10 mouse cellular contexts compared by ENCODE assay signal in genomic region chr13:5302141-5302540, GRCm38 (mm10).
DNase-seq lines count a peak whose midpoint lies in the region; ATAC-seq and TF ChIP-seq lines count a peak whose summit lies in the region.
"Had no signal": no experiment of that assay in that cellular context is flagged by ENCODE, and none has a peak within 500 bp of the region (broad histone marks: within the 10 kb centered on the region; RNA-seq: fewer than 3 reads in every experiment).

No protein-coding gene starts in this region.

- no peak overlapping the region for H3K4me3 ChIP-seq in heart, adult 2 months
- H3K4me3 ChIP-seq in heart, embryonic 10.5 days, result no peak overlapping the region
- no peak overlapping the region for H3K4me3 ChIP-seq in midbrain, embryonic 12.5 days
- no peak overlapping the region for H3K4me3 ChIP-seq in midbrain, embryonic 13.5 days (replicated peaks)
- H3K4me3 ChIP-seq: liver, embryonic 15.5 days had no signal

- ATAC-seq in midbrain, embryonic 12.5 days (ENCODE audit: low FRiP score, low read depth), result peak; percentile 69
- ATAC-seq in midbrain, embryonic 13.5 days, result no peak

- intact Hi-C loops in heart, adult 2 months (cut with DNase I), result no loop called here
- intact Hi-C loops in heart, postnatal 36 days (cut with DNase I), result loop anchor here (5.0 kb wide), 1 partner anchor 530 kb away; no protein-coding TSS in a partner anchor

- H3K79me2 ChIP-seq in heart, adult 2 months (replicated peaks; ENCODE audit: control insufficient read depth, insufficient read depth, low read length), result no peaks in the 10 kb centered on the region

- H3K27ac ChIP-seq in heart, adult 2 months, result peak overlapping the region; percentile 67
- no peak overlapping the region for H3K27ac ChIP-seq in heart, embryonic 10.5 days
- no peak overlapping the region for H3K27ac ChIP-seq in midbrain, embryonic 12.5 days (replicated peaks)
- no peak overlapping the region for H3K27ac ChIP-seq in midbrain, embryonic 13.5 days
- H3K27ac ChIP-seq: liver, embryonic 15.5 days had no signal

- no peaks in the 10 kb centered on the region for H3K27me3 ChIP-seq in heart, adult 2 months (ENCODE audit: control insufficient read depth, insufficient read depth, low read length)
- H3K27me3 ChIP-seq in heart, embryonic 10.5 days (ENCODE audit: insufficient read depth, poor library complexity, severe bottlenecking), result no peaks in the 10 kb centered on the region
- no peaks in the 10 kb centered on the region for H3K27me3 ChIP-seq in midbrain, embryonic 12.5 days
- H3K27me3 ChIP-seq in midbrain, embryonic 13.5 days, result no peaks in the 10 kb centered on the region
- H3K27me3 ChIP-seq: liver, embryonic 15.5 days had no signal

- no peak for TF ChIP-seq CTCF in heart, adult 2 months (IDR thresholded peaks at IDR 0.05)

- WGBS in heart, adult 2 months, result 14% methylated on average over 1 of the region's 1 CpGs
- WGBS in heart, embryonic 10.5 days, result 26% methylated on average over 1 of the region's 1 CpGs
- 4% methylated on average over 1 of the region's 1 CpGs for WGBS in midbrain, embryonic 12.5 days
- 3% methylated on average over 1 of the region's 1 CpGs for WGBS in midbrain, embryonic 13.5 days

- H3K36me3 ChIP-seq in heart, adult 2 months (ENCODE audit: control insufficient read depth, insufficient read depth, low read length), result peaks cover 4% of the 10 kb centered on the region; the same call in 1 of the 2 replicates
- H3K36me3 ChIP-seq in heart, embryonic 10.5 days, result no peaks in the 10 kb centered on the region
- no peaks in the 10 kb centered on the region for H3K36me3 ChIP-seq in midbrain, embryonic 12.5 days
- no peaks in the 10 kb centered on the region for H3K36me3 ChIP-seq in midbrain, embryonic 13.5 days
- H3K36me3 ChIP-seq: liver, embryonic 15.5 days had no signal

- no peak for TF ChIP-seq EP300 in heart, adult 2 months (IDR thresholded peaks at IDR 0.05; ENCODE audit: insufficient read depth, low read depth, low read length)

- DNase-seq in heart, adult 2 months, result peak in 1 of 2 experiments; percentile 35
- DNase-seq in heart, embryonic 10.5 days (ENCODE audit: low spot score), result no peak
- peak; percentile 18 for DNase-seq in embryo, embryonic 10 days (ENCODE audit: low spot score)
- peak; percentile 9 to 22 for DNase-seq in heart, postnatal 36 days
- DNase-seq in thymus, postnatal 36 days, result no peak
- no peak for DNase-seq in thymus, postnatal 0 days (ENCODE audit: low spot score)
- DNase-seq: cerebellum, adult 8-10 months had no signal

- H3K9me3 ChIP-seq in heart, embryonic 10.5 days, result no peaks in the 10 kb centered on the region
- H3K9me3 ChIP-seq in midbrain, embryonic 12.5 days, result no peaks in the 10 kb centered on the region
- no peaks in the 10 kb centered on the region for H3K9me3 ChIP-seq in midbrain, embryonic 13.5 days
- H3K9me3 ChIP-seq: liver, embryonic 15.5 days had no signal

- H3K9ac ChIP-seq in heart, adult 2 months (ENCODE audit: low read depth, low read length), result no peak overlapping the region
- no peak overlapping the region for H3K9ac ChIP-seq in midbrain, embryonic 12.5 days (replicated peaks)
- H3K9ac ChIP-seq in midbrain, embryonic 13.5 days (replicated peaks), result no peak overlapping the region
- H3K9ac ChIP-seq: liver, embryonic 15.5 days had no signal

- no peak for TF ChIP-seq POLR2A in heart, adult 2 months (IDR thresholded peaks at IDR 0.05; ENCODE audit: insufficient read depth, low read depth, low read length)

- no peak overlapping the region for H3K4me2 ChIP-seq in midbrain, embryonic 12.5 days (replicated peaks)
- no peak overlapping the region for H3K4me2 ChIP-seq in midbrain, embryonic 13.5 days (replicated peaks)
- H3K4me2 ChIP-seq: liver, embryonic 15.5 days had no signal

- H3K4me1 ChIP-seq in heart, adult 2 months (ENCODE audit: control insufficient read depth, insufficient read depth, low read length), result peaks cover 2% of the 10 kb centered on the region
- no peaks in the 10 kb centered on the region for H3K4me1 ChIP-seq in heart, embryonic 10.5 days
- H3K4me1 ChIP-seq in midbrain, embryonic 12.5 days, result no peaks in the 10 kb centered on the region
- H3K4me1 ChIP-seq in midbrain, embryonic 13.5 days (replicated peaks), result peaks cover 3% of the 10 kb centered on the region; the same call in 1 of the 2 replicates
- H3K4me1 ChIP-seq: liver, embryonic 15.5 days had no signal

Comparison
In these comparisons a context has a peak if more than half of its experiments do, and no peak if none do; other contexts are left out.
1. DNase-seq: peak in embryo, embryonic 10 days (single experiment) and heart, postnatal 36 days (2 of 2); none in heart, embryonic 10.5 days (single experiment), thymus, postnatal 36 days (0 of 2) and thymus, postnatal 0 days (single experiment).